Mouse (Mus musculus): ENCODE data around the gene Faxc.

- TF ChIP-seq CTCF (IDR thresholded peaks at IDR 0.05), result no peak
- no peak for TF ChIP-seq EP300 (IDR thresholded peaks at IDR 0.05)
Observed at GRCm38 (mm10) chr4:22018414-22018813, 87.3 kb downstream of the Faxc start.

All from lung, postnatal 0 days (tissue).